Mouse (Mus musculus): ENCODE results near the gene Neb.

DNA sequence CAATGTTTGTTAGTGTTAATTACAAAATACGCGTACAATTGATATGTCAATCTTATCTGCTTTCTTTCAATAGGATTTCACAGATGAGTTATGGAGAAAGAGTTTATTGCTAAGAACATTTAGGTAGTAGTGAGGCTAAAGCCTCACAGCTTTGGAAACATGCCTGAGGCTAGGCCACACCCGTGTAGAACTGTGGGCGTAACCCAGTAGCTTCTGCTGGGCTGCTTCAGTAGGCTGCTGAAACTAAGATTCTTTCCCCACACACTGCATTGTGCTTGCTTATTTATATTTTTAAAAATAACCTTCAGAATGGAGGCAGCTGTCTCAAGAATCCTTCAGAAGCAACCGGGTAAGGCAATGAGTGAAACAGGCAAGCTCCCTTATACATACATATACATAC is 16.3 kb upstream of the Neb start:
- no peak for TF ChIP-seq CEBPB (IDR thresholded peaks at IDR 0.05; ENCODE audit: low read depth)
- TF ChIP-seq CTCF (IDR thresholded peaks at IDR 0.05; ENCODE audit: control insufficient read depth, insufficient read depth, insufficient read length) = no peak
